Mouse (Mus musculus): ENCODE results near the gene Chd3. TPM values are rescaled to one million over a fixed set of nuclear protein-coding genes. Genes with fewer than 3 reads are reported as not detected.

The Chd3 gene
- polyA plus RNA-seq, 1 experiment from 2014 or later = 55.9 TPM

GRCm38 (mm10) chr11:69372780-69373170 lies 3.6 kb upstream of the Chd3 start:
- H3K9me3 ChIP-seq = no peaks in the 10 kb centered on the region
- peaks cover 47% of the 10 kb centered on the region for H3K36me3 ChIP-seq (replicated peaks)
- peaks cover 41% of the 10 kb centered on the region for H3K4me1 ChIP-seq
- no peak for DNase-seq (ENCODE audit: low spot score)
- 0 out of 2 replicates have a peak overlapping the region, but pooled peaks have one; percentile 97 for H3K4me3 ChIP-seq
- WGBS = 65% methylated on average over 3 of the region's 3 CpGs
- H3K27ac ChIP-seq (replicated peaks) = peak overlapping the region; percentile 75; the same call in 1 of the 2 replicates
- H3K27me3 ChIP-seq (replicated peaks; ENCODE audit: low read depth, poor library complexity, severe bottlenecking) = no peaks in the 10 kb centered on the region

- Histone ChIP-seq H3K27ac (replicated peaks) (peak overlapping the region; percentile 75), H3K27me3 (replicated peaks; ENCODE audit: low read depth, poor library complexity, severe bottlenecking) (no peaks in the 10 kb centered on the region), H3K4me1 (peaks cover 46% of the 10 kb centered on the region), H3K4me3 (peak overlapping the region; percentile 97; the same call in 1 of the 2 replicates), H3K36me3 (replicated peaks) (peaks cover 42% of the 10 kb centered on the region), H3K9me3 (no peaks in the 10 kb centered on the region)
- 64% methylated on average over 12 of the region's 12 CpGs for WGBS
- DNase-seq (ENCODE audit: low spot score) = no peak
Measured at GRCm38 (mm10) chr11:69372056-69372779, 3.0 kb upstream of the Chd3 start.

- H3K4me3 ChIP-seq = peak overlapping the region; percentile 97; the same call in 1 of the 2 replicates
- WGBS = 46% methylated on average over 12 of the region's 12 CpGs
- H3K27ac ChIP-seq (replicated peaks) = peak overlapping the region; percentile 75
- no peaks in the 10 kb centered on the region for H3K27me3 ChIP-seq (replicated peaks; ENCODE audit: low read depth, poor library complexity, severe bottlenecking)
- H3K36me3 ChIP-seq (replicated peaks) = peaks cover 36% of the 10 kb centered on the region
- H3K9me3 ChIP-seq = no peaks in the 10 kb centered on the region
- H3K4me1 ChIP-seq = peaks cover 53% of the 10 kb centered on the region
- DNase-seq (ENCODE audit: low spot score) = no peak
Measured at GRCm38 (mm10) chr11:69371601-69372000, 2.4 kb upstream of the Chd3 start.

- H3K27me3 ChIP-seq (replicated peaks; ENCODE audit: low read depth, poor library complexity, severe bottlenecking) = no peaks in the 10 kb centered on the region
- 18% methylated on average over 9 of the region's 9 CpGs for WGBS
- peaks cover 59% of the 10 kb centered on the region for H3K4me1 ChIP-seq
- peaks cover 34% of the 10 kb centered on the region for H3K36me3 ChIP-seq (replicated peaks)
- H3K9me3 ChIP-seq = no peaks in the 10 kb centered on the region
- H3K27ac ChIP-seq (replicated peaks) = peak overlapping the region; percentile 75
- DNase-seq (ENCODE audit: low spot score) = no peak
- H3K4me3 ChIP-seq = peak overlapping the region; percentile 97
Measured at GRCm38 (mm10) chr11:69370817-69371215, 1.6 kb upstream of the Chd3 start.

- Histone ChIP-seq H3K27me3 (replicated peaks; ENCODE audit: low read depth, poor library complexity, severe bottlenecking) (no peaks in the 10 kb centered on the region), H3K9me3 (no peaks in the 10 kb centered on the region), H3K27ac (replicated peaks) (peak overlapping the region; percentile 100), H3K36me3 (replicated peaks) (peaks cover 29% of the 10 kb centered on the region), H3K4me3 (peak overlapping the region; percentile 97), H3K4me1 (peaks cover 65% of the 10 kb centered on the region)
- 45% methylated on average over 2 of the region's 2 CpGs for WGBS
- DNase-seq (ENCODE audit: low spot score) = no peak
Measured at GRCm38 (mm10) chr11:69369990-69370816, 997 bp upstream of the Chd3 start.

GRCm38 (mm10) chr11:69368356-69369214 lies 621 bp downstream of the Chd3 start:
- DNase-seq (ENCODE audit: low spot score) = peak; percentile 77
- H3K9me3 ChIP-seq = no peaks in the 10 kb centered on the region
- H3K27me3 ChIP-seq (replicated peaks; ENCODE audit: low read depth, poor library complexity, severe bottlenecking) = no peaks in the 10 kb centered on the region
- peak overlapping the region; percentile 97 for H3K4me3 ChIP-seq
- peak overlapping the region; percentile 100 for H3K27ac ChIP-seq (replicated peaks)
- peaks cover 81% of the 10 kb centered on the region for H3K4me1 ChIP-seq
- peaks cover 28% of the 10 kb centered on the region for H3K36me3 ChIP-seq (replicated peaks)
- under 1% methylated on average over 86 of the region's 106 CpGs for WGBS

GRCm38 (mm10) chr11:69367616-69368355 lies 1.4 kb downstream of the Chd3 start:
- Histone ChIP-seq H3K9me3 (no peaks in the 10 kb centered on the region), H3K4me3 (peak overlapping the region; percentile 97), H3K27ac (replicated peaks) (peak overlapping the region; percentile 100), H3K4me1 (peaks cover 88% of the 10 kb centered on the region), H3K27me3 (replicated peaks; ENCODE audit: low read depth, poor library complexity, severe bottlenecking) (no peaks in the 10 kb centered on the region), H3K36me3 (replicated peaks) (peaks cover 28% of the 10 kb centered on the region)
- 1% methylated on average over 22 of the region's 22 CpGs for WGBS
- peak; percentile 81 for DNase-seq (ENCODE audit: low spot score)

- Histone ChIP-seq H3K27me3 (replicated peaks; ENCODE audit: low read depth, poor library complexity, severe bottlenecking) (no peaks in the 10 kb centered on the region), H3K4me1 (peaks cover 88% of the 10 kb centered on the region), H3K36me3 (replicated peaks) (peaks cover 28% of the 10 kb centered on the region), H3K9me3 (no peaks in the 10 kb centered on the region), H3K27ac (replicated peaks) (peak overlapping the region; percentile 100), H3K4me3 (peak overlapping the region; percentile 97)
- WGBS = under 1% methylated on average over 22 of the region's 22 CpGs
- peak; percentile 57 for DNase-seq (ENCODE audit: low spot score)
Measured at GRCm38 (mm10) chr11:69366855-69367615, 2.2 kb downstream of the Chd3 start.

GRCm38 (mm10) chr11:69366157-69366854 lies 2.9 kb downstream of the Chd3 start:
- WGBS = under 1% methylated on average over 26 of the region's 26 CpGs

GRCm38 (mm10) chr11:69365722-69366121 lies 3.5 kb downstream of the Chd3 start:
- Histone ChIP-seq H3K27me3 (replicated peaks; ENCODE audit: low read depth, poor library complexity, severe bottlenecking) (no peaks in the 10 kb centered on the region), H3K27ac (replicated peaks) (peak overlapping the region; percentile 100), H3K9me3 (no peaks in the 10 kb centered on the region), H3K36me3 (replicated peaks) (peaks cover 38% of the 10 kb centered on the region), H3K4me3 (peak overlapping the region; percentile 97), H3K4me1 (peaks cover 84% of the 10 kb centered on the region)
- WGBS = 22% methylated on average over 6 of the region's 6 CpGs
- DNase-seq (ENCODE audit: low spot score) = no peak

More at GRCm38 (mm10) chr11:69366157-69366854, 2.9 kb downstream of the Chd3 start:
- Histone ChIP-seq H3K9me3 (no peaks in the 10 kb centered on the region), H3K4me3 (peak overlapping the region; percentile 97), H3K27me3 (replicated peaks; ENCODE audit: low read depth, poor library complexity, severe bottlenecking) (no peaks in the 10 kb centered on the region), H3K27ac (replicated peaks) (peak overlapping the region; percentile 100), H3K36me3 (replicated peaks) (peaks cover 33% of the 10 kb centered on the region), H3K4me1 (peaks cover 88% of the 10 kb centered on the region)
- peak; percentile 93 for DNase-seq (ENCODE audit: low spot score)

All from embryonic facial prominence, embryonic 10.5 days (tissue).